Mouse (Mus musculus) CH12.LX (cell line): ENCODE results near the gene Crybg2. TPM values are rescaled to one million over a fixed set of nuclear protein-coding genes. Genes with fewer than 3 reads are reported as not detected.

Source experiments
- DNase-seq: peaks from one replicate; pipeline ENCODE4 v3.0.0-alpha.2; 2013; ENCODE audit errors: extremely low read depth
- H3K27ac ChIP-seq: 2 replicates; pipeline ENCODE4 v1.5.1; 2012; ENCODE audit warnings: low read depth, mild to moderate bottlenecking, control low read depth, moderate library complexity; ENCODE audit not compliant: insufficient read depth
- H3K27me3 ChIP-seq: replicated peaks from 2 replicates; pipeline ENCODE3; 2012; ENCODE audit warnings: inconsistent platforms
- H3K36me3 ChIP-seq, 2 experiments: replicated peaks in 1 of 2; 2 replicates each; pipeline versions ENCODE3 to v1.6.1; 2012; ENCODE audit warnings: inconsistent platforms in 1 of 2, low read length in 1 of 2, mild to moderate bottlenecking in 1 of 2, mixed read lengths in 1 of 2, moderate library complexity in 1 of 2; ENCODE audit not compliant: control insufficient read depth in 1 of 2, insufficient read depth in 1 of 2
- H3K4me1 ChIP-seq, 2 experiments: 2 replicates each; pipeline ENCODE4 v1.6.1; 2012; ENCODE audit warnings: inconsistent platforms in 1 of 2, moderate library complexity in 1 of 2; ENCODE audit not compliant: insufficient read depth in 2 of 2, control insufficient read depth in 1 of 2
- H3K4me2 ChIP-seq: 2 replicates; pipeline ENCODE4 v1.6.1; 2012; ENCODE audit warnings: low read depth, mild to moderate bottlenecking, control low read depth; ENCODE audit not compliant: poor library complexity, insufficient read depth, severe bottlenecking
- H3K4me3 ChIP-seq, 3 experiments: fragments of 150-350 bp in 1 of 3; sonication (generic) in 1 of 3; replicated peaks in 1 of 3; 2 replicates each; pipeline versions ENCODE3 to v1.5.1; 2011 to 2012; ENCODE audit warnings: low read depth in 2 of 3, low read length in 2 of 3, mild to moderate bottlenecking in 2 of 3, moderate library complexity in 2 of 3, control low read depth in 1 of 3, improper control_type of control experiment in 1 of 3, inconsistent platforms in 1 of 3, mixed read lengths in 1 of 3; ENCODE audit not compliant: poor library complexity in 1 of 3
- H3K79me2 ChIP-seq: replicated peaks from 2 replicates; pipeline ENCODE4 v1.6.1; 2012; ENCODE audit warnings: mild to moderate bottlenecking, moderate library complexity; ENCODE audit not compliant: control insufficient read depth, poor library complexity, insufficient read depth, severe bottlenecking; ENCODE audit errors: extremely low read depth
- H3K9ac ChIP-seq: 2 replicates; pipeline ENCODE4 v1.6.1; 2012; ENCODE audit warnings: low read depth, mild to moderate bottlenecking, control low read depth, moderate library complexity; ENCODE audit not compliant: insufficient read depth
- H3K9me3 ChIP-seq: replicated peaks from 2 replicates; pipeline ENCODE3; 2012; ENCODE audit warnings: low read length, inconsistent platforms, mixed read lengths
- BHLHE40 ChIP-seq: IDR thresholded peaks from 2 replicates; pipeline ENCODE4 v1.6.1; 2011; ENCODE audit warnings: mild to moderate bottlenecking, low read depth, low read length, improper control_type of control experiment
- CHD1 ChIP-seq: IDR thresholded peaks from 2 replicates; pipeline ENCODE4 v1.6.1; 2012; ENCODE audit warnings: low read depth, low read length, improper control_type of control experiment, inconsistent platforms
- ELF1 ChIP-seq: IDR thresholded peaks from 2 replicates; pipeline ENCODE4 v1.6.1; 2014; ENCODE audit warnings: low read depth, mild to moderate bottlenecking, inconsistent platforms, low read length, improper control_type of control experiment
- HCFC1 ChIP-seq: IDR thresholded peaks from 2 replicates; pipeline ENCODE4 v1.6.1; 2012; ENCODE audit warnings: low read depth, mild to moderate bottlenecking, inconsistent platforms, low read length, improper control_type of control experiment
- MAFK ChIP-seq: IDR thresholded peaks from 2 replicates; pipeline ENCODE4 v1.6.1; 2011; ENCODE audit warnings: low read length, improper control_type of control experiment; ENCODE audit not compliant: insufficient replicate concordance
- MXI1 ChIP-seq: IDR thresholded peaks from 2 replicates; pipeline ENCODE4 v1.6.1; 2011; ENCODE audit warnings: mild to moderate bottlenecking, low read depth, low read length, improper control_type of control experiment
- NELFE ChIP-seq: IDR thresholded peaks from 2 replicates; pipeline ENCODE4 v1.6.1; 2011; ENCODE audit warnings: low read depth, low read length, improper control_type of control experiment
- SIN3A ChIP-seq: IDR thresholded peaks from 2 replicates; pipeline ENCODE4 v1.6.1; 2012; ENCODE audit warnings: low read length, improper control_type of control experiment, inconsistent platforms
- USF1 ChIP-seq: IDR thresholded peaks from 2 replicates; pipeline ENCODE4 v1.6.1; 2014; ENCODE audit warnings: low read depth, mild to moderate bottlenecking, inconsistent platforms, low read length, improper control_type of control experiment
- USF2 ChIP-seq: conservative IDR thresholded peaks from 2 replicates; pipeline ENCODE4 v1.6.1; 2011; ENCODE audit warnings: low read depth, low read length, improper control_type of control experiment
- ZMIZ1 ChIP-seq: IDR thresholded peaks from 2 replicates; pipeline ENCODE4 v1.6.1; 2012; ENCODE audit warnings: low read depth, mild to moderate bottlenecking, inconsistent platforms, low read length, improper control_type of control experiment
- dilution Hi-C: fragments of 300-500 bp; cut with MboI; formaldehyde crosslinking; loops from 2 replicates; pipeline ENCODE4 v1.14.3; 2020; ENCODE audit warnings: low sequenced_read_pairs; ENCODE audit not compliant: extremely low pct_unique_long_range_greater_than_20kb, extremely low pct_ligation_motif_present
- in situ Hi-C: fragments of 300-500 bp; cut with MboI; formaldehyde crosslinking; loops from 3 replicates; pipeline ENCODE4 v1.14.3; 2019; ENCODE audit warnings: low sequenced_read_pairs, low pct_ligation_motif_present, low pct_unique_long_range_greater_than_20kb, mixed read lengths
- polyA plus RNA-seq: library from polyadenylated mRNA; unstranded; fragments of >175 nt; gene quantifications from 2 replicates; pipeline ENCODE4 v1.2.1, GENCODE M21; 2012; ENCODE audit warnings: low read depth; ENCODE audit not compliant: insufficient read length
- total RNA-seq, 2 experiments: library from RNA; depleted of rRNA; stranded (reverse); fragments of 300-350 nt in 1 of 2; fragments of >200 nt in 1 of 2; gene quantifications; 2 replicates each; pipeline ENCODE4 v1.2.3; 2012 to 2014

The Crybg2 gene
- total and polyA plus RNA-seq, 3 experiments = 3.6 to 15.6 (median 9.2) TPM

DNA sequence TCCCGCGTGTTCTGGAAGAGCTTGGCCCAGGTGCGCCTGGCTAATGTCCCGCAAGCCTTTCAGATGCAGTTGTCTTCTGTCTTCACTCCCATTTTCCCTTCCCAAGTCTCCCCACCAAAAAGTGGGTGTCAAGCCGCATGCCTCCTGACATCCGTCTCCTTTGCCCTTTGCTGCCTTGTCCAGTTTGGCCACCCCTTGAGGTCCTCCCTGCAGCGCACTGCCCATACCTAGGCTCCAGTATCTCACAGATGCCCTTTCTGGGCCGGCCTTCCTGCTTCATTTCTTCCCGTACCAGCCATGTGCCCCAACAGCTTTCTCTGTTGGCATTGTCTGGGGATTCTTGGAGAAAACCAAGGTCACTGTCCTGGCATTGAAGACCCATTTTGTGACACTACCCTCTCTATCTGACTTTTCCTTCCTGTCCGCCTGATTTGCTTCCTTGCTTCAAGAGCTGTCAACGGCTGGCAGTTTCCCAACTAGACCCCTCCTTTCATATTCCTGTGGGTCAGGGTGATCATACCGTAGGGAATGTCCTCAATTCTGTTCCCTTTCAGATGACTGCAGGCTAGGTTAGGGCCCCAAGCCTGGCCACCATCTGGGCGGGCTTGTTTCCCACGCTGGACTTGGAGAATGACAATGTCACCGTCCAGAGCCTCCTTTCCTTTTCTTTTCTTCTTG, 64.9 kb downstream of the Crybg2 start:
- Histone ChIP-seq H3K79me2 (peaks cover 6% of the 10 kb centered on the region; the same call in 1 of the 2 replicates), H3K4me2 (no peak overlapping the region), H3K4me3 (no peak overlapping the region), H3K4me1 (peaks cover 36 to 77% of the 10 kb centered on the region in 2 experiments), H3K27me3 (no peaks in the 10 kb centered on the region), H3K27ac (no peak overlapping the region), H3K36me3 (peaks cover 15 to 44% of the 10 kb centered on the region in 2 experiments), H3K9me3 (no peaks in the 10 kb centered on the region), H3K9ac (no peak overlapping the region)
- in situ Hi-C loops (loop anchor here (5.0 kb wide), 1 partner anchor 33 kb away; no protein-coding TSS in a partner anchor), dilution Hi-C loops (no loop called here)
- TF ChIP-seq BHLHE40 (no peak), USF2 (no peak), MXI1 (no peak), ZMIZ1 (no peak), MAFK (no peak), HCFC1 (no peak)
- DNase-seq = no peak

DNA sequence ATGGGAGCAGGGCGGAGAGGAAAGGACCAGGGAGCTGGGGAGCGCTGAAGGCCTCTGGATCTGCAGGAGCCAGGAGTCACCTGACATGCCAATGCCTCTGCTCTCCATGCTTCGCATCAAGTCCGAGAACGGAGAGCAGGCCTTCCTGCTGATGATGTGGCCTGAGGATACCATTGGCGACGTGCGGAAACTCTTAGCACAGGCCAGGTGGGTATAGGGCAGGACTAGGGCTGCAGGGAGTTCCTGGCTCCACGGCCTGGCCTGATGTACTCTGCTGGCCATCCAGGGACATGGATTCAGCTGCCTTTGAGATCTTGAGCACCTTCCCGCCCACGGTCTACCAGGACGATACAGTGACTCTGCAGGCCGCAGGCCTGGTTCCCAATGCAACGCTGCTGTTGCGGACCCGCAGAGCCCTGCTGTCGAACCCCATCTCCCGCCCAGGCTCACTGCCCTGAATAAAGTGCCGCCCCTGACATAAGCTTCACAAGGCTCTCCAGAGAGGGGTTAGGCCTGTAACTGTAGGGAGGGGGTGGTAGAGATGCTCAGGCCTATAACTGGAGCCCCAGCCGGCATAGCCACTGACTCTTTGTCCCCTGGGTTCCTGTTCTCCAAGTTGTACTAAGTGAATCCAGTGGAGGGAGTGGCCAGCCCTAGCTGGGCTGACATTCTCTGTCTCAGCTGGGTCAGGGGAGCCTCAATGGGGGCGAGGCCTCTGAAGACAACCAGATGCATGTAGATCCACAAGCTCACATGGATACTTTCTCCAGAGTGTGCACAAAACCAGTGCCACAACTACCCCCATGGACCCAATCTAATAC, 65.9 kb downstream of the Crybg2 start:
- Histone ChIP-seq H3K27ac (no peak overlapping the region), H3K27me3 (no peaks in the 10 kb centered on the region), H3K9me3 (no peaks in the 10 kb centered on the region), H3K4me2 (no peak overlapping the region), H3K79me2 (peaks cover 6% of the 10 kb centered on the region; the same call in 1 of the 2 replicates), H3K4me1 (peaks cover 29 to 68% of the 10 kb centered on the region in 2 experiments), H3K4me3 (no peak overlapping the region), H3K36me3 (peaks cover 23 to 54% of the 10 kb centered on the region in 2 experiments), H3K9ac (no peak overlapping the region)
- in situ Hi-C loops (loop anchor here (5.0 kb wide), 1 partner anchor 34 kb away; no protein-coding TSS in a partner anchor), dilution Hi-C loops (no loop called here)
- DNase-seq = no peak
- TF ChIP-seq USF1 (no peak), SIN3A (no peak), ZMIZ1 (0 out of 2 replicates have a peak, but pooled peaks have one; percentile 17), NELFE (no peak), CHD1 (no peak), ELF1 (no peak)
